Mouse (Mus musculus) 3T3-L1 (cell line): ENCODE data around the gene Mitf.

ENCODE experiments used
- DNase-seq: peaks from one replicate; pipeline ENCODE4 v3.0.0-alpha.2; 2015; ENCODE audit warnings: low read depth, low spot score

Gene Mitf

GRCm38 (mm10) chr6:97821811-97822210 lies 15.0 kb downstream of the Mitf start:
- no peak for DNase-seq

DNA sequence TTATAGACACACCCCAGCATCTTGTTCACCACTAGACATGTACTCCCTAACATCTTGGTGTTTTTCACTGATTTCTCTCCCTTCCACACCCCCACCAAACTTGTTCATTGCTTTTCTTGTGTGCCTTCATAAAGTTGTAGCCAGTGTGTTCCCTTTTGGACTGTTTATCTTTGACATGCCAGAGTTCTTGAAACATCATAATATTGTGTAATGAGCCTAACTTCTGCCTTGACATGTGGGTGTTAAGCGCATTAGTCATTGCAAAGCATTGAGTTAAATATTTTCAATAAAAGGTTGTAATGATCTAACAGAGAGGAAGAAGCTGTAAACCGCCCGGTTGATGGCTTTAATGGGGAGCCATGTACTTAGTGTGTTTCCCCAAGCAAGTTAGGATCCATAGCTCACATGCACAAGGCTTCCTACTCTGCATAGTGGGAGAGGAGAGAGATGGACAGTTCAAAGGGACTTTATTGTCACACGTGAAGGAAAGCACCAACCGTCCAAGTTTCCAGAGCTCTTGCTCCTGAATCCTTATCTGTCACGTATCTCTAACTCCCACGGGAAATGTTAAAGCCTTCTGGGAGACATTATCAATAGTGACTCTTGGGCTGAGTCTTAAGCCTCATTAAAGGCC lies 19.9 kb downstream of the Mitf start:
- peak; percentile 54 for DNase-seq

- DNase-seq, result no peak
These were observed 21.2 kb downstream of the Mitf start for GRCm38 (mm10) chr6:97828021-97828420.

DNA sequence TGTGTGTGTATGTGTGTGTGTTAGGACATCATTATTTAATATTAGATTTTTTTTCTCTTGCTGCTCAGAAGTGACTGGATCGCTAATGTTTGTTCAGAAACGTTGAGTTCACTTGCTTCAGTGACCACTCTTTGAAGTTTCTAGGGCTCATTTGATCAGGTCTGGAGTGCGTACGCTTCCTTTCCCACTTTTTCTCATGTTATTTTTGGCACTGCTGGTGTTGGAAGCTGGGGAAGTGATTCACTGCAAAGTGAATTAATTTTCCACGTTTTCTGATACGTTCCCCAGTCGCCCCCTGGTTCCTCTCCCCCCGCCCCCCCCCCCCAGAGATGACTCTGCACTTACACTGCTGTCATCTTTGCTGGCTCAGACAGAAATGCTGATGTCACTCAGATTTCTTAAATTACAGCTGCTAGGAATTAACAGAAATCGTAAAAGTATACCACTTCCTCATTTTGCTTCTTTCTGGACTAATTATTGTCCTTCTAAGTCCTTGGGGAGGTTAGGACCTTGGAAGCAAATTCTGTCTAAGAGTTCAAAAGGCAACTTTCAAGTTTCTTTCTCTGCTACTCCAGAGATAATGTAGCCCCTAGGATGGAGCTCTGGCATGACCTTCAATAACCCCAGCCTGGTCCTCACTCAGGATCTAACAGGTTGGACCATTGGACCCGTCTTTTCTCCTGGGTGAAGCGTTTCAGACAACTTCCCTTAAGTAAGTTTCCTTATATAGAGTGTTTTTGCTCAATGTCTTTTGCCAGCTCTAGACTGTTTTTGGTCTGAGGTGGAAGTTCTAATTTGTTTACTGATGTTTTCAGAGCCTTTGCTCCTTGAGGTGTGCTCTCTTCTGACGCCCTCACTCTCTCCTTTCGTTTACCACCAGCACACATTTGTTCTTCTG lies 22.2 kb downstream of the Mitf start:
- DNase-seq, result peak; percentile 22

DNA sequence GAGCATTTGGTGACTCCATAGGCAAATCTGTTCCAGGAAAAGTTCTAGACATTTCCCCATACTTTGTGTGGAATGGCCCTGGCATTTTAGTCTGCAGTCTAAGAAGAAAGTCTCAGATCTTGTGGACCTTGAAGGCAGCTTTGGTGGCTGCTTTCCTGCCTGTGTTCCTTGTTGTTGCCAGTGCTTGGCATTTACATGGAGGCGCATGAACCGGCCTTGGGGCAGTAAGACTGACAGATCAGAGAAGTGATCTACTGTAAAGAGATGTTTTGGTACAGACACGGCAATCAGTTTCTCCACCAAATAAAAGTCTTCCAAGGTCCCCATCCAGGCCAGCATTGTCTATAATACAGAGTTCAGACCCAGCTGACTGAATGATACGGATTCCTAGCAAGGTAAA lies 25.6 kb downstream of the Mitf start:
- no peak for DNase-seq

- DNase-seq, result no peak
These were observed 29.3 kb downstream of the Mitf start for GRCm38 (mm10) chr6:97836176-97836575.

- DNase-seq, result no peak
These were observed 30.9 kb downstream of the Mitf start for GRCm38 (mm10) chr6:97837711-97838110.

DNA sequence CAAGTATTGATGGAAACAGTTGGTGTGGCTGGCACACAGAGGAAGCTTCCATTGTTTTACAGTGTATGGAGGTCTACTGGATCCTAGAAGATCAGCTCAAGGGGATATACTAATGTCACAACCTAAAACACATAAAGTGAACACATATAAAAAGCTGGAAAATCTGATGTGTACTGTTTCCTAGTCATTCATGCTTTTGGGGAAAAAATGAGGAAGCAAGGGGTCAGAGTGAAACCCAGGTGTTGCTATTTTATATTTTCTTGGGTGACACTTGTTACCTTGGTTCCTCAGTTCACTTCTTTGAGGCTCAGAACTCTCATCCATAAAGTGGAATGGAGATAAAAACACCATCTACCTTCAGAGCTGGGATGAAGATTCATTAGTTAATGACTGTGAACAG lies 32.7 kb downstream of the Mitf start:
- no peak for DNase-seq

- no peak for DNase-seq
These were observed 37.3 kb downstream of the Mitf start for GRCm38 (mm10) chr6:97844112-97844511.

DNA sequence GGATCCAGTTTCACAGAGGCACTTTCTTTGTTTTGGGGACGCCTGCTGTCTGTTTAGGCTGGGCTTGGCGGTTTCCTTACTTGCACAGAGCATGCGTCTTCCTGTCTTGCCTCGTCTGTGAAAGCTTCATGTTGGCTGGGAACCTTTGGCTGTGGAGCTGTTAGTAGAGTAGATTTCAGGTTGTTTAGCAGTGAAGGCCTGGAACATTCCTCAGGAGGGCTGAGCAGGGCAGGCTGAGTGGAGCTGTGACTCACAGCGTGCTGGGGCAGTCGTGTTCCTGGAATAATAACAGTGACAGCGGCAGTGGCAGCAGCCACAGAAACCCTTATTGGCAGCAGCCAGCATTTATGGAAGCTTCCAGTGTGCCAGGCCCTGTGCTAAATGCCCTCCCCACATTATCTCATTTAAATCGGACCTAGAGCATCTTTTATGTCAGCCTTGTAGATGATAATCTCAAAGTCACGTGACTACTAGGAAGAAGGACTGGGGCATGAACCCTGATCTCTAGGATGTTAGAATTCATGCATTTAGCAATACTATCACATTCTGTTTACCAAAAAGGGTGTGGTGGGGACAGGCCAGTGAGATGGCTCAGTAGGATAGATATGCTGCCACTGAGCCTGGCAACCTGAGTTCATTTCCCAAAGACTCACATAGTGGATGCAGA lies 41.5 kb downstream of the Mitf start:
- peak; percentile 77 for DNase-seq

DNA sequence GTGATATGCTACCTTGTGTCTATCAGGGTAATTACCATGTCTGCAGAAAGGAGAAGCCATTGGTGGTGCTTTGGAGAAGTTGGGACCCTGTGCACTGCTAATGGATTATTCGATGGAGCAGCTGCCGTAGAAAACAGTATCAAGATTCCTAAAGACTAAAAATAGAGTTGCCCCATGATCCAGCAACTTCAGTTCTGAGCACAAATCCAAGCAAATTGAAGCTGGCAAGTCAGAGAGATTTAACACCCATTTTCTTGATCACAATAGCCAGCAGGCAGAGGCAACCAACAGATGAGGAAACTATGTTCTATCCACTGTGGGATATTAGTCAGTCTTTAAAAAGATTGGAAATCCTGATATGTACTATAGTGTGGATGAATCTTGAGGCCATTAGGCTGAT lies 47.4 kb downstream of the Mitf start:
- peak; percentile 58 for DNase-seq

- peak; percentile 80 for DNase-seq
These were observed 48.7 kb downstream of the Mitf start for GRCm38 (mm10) chr6:97855420-97856170.

DNA sequence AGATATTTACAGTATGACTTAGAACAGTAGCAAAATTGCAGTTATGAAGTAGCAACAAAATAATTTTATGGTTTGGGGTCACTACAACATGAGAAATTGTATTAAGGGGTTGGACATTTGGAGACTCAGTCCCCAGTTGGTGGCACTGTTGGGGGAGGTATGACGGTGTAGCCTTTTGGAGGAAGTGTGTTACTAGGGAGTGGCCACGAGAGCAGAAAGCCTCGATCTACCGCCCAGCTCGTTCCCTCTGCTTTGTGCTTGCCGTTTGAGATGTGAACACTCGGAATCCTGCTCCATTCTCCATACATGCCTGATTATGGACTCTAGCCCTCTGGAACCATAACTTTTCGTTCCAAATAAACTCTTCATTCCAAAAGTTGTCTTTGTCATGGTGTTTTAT lies 49.6 kb downstream of the Mitf start:
- no peak for DNase-seq

DNA sequence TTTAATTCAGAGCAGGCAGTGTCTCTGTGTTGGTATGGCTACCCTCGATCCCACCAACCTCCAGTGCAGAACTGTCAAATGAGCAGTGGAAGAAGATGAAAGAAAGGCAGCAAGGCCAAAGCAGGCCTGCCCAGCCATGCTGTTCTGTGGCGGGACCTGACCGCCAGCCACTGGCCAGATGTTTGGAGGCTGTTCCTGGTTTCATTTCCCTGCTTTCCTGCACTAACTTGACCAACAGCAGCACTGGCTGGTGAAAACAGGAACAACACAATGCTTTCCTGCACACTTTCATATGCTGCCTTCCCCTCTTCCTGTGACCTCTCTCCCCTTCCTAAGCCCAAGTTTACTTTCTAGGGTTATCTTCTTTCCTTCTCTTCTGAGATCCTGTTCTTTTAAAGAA lies 50.8 kb downstream of the Mitf start:
- DNase-seq, result peak; percentile 68

- DNase-seq, result no peak
These were observed 59.7 kb downstream of the Mitf start for GRCm38 (mm10) chr6:97866575-97866974.

DNA sequence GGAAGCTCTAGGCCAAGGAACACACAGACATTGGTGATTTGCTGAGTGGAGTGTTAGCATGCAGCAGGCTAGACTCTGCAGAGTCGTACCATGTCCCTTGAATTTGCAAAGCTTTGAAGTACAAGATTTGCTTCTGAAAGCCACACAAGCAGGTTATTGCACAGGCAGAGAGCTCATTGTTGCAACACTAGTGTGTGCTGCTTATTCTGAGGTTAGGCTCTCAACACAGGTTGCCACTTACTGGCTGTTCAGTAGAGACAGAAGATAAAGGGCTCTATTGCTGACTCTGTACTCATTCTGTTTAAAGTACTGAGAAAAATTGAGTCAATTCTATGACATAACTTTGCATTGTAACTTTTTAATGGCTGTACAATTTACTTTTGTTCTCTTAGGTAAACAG lies 61.2 kb downstream of the Mitf start:
- DNase-seq, result no peak

DNA sequence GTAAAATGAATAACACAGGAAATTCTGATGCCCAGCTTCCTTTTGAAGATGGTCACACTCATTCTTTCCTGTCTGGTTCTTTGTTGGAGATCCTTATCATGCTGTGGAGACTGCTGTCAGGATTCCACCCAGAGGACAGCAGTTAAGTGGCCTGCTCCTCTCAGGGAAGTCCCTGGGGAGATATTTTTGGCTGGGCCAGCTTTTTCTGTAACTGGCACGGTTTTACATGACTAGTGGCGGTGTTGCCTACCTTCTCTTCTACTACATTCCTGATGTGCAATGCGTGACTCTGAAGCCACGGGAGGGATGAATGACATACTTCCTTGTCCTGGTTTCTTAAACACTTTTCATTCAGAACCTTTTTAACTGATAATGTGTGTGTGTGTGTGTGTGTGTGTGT lies 63.1 kb downstream of the Mitf start:
- DNase-seq, result peak; percentile 69

DNA sequence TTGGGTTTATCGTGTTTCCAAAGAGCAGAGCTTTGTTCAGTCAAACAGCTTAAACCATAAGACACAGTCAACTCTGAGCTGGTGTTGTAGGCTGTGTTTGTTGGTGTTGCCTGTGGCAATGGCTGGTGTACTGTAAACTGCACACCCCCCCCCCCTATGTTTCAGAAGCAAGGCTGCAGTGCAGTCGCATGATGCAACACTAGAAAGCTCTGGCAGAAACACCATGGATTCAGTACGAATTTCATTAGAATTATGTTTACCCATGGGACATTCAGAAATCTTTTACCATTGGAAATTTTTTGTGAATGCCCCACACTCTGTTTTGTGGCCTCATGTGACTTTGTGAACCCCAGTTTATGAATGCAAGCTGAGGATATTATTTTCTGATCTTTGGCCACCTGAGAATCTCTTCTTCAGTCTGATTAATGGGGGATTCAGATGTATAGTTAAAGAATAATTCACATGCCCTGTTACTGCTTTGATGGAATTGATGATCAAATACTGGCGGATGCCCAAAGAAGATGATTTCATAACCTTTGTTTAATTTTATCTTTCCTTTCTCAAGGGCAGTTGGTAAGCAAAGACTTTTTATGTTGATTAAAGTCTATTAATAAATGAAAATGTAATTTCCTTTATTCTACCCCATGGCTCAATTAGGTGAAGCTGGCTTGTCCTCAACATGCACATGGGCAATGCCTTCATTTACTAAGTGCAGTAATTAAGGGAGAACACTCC lies 64.6 kb downstream of the Mitf start:
- peak; percentile 59 for DNase-seq

DNA sequence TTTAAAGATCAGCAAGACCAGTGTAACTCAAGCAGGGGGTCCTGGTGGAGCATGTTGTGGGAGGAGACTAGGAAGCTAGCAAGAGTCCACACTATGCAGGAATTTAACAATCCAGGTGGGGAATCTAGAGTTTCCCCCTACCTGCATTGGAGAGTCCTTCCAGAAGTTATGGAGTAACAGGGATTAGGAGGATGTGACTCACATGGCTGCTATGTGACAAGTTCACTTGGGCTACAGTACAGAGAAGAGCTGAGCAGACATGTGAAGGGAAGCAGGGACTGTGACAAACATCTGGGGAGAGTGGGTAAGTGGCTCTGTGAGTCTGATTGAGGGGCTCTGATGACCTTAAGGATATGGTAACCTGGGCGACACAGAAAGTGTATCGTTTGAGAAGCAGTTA lies 66.2 kb downstream of the Mitf start:
- DNase-seq, result peak; percentile 68

DNA sequence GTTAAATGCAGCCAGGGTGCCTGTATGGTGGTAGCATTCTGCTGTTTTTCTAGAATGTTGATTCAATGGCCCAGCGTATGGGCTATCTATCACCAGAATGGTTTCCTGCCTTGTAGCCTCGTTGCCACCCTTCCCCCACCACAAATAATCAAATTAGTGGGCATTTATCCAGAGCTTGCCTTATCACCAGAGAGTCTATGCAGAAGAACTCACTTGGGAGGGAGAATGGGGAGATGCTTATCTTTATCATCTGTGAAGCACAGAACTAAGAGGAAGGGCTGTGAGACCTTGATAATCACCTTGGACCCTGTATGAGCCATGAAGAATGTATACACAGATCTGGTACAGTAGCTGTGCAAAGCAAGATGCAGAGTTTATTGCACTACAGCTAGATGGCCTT lies 70.1 kb downstream of the Mitf start:
- no peak for DNase-seq

DNA sequence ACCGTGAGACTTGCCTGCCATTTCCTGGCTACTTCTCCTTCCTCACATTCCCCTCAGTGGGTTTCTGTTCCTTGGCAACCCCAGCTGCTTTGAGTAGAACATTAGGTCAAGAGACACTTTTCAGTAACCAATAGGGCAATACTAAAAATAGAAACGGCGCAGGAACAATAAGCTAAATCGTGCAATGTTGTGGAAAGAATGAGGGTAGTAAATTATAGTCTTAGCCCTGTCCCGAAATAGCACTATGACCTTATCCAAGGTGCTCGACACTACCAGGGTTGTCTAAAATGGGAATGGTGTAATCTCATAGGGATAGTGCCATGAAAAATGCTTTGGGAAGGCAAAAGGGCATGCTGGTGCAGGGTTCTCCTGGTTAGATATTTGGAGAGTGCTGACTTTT lies 70.6 kb downstream of the Mitf start:
- no peak for DNase-seq
